Mouse (Mus musculus) hindbrain, embryonic 12.5 days (tissue): ENCODE measurements around the gene Abcf3. TPM values are rescaled to one million over a fixed set of nuclear protein-coding genes. Genes with fewer than 3 reads are reported as not detected.
A peak's percentile ranks its signal among the peaks of the same experiment; 100 is the strongest.

Source experiments
- ATAC-seq: fragments of 200-750 bp; cut with Nextera tagmentation; 2 replicates; pipeline ENCODE4 v1.8.0; 2017; ENCODE audit warnings: moderate TSS enrichment; ENCODE audit not compliant: low FRiP score
- H3K27ac ChIP-seq: fragments of 300-500 bp; sonication (generic); 2 replicates; pipeline ENCODE4 v1.5.1; 2016; ENCODE audit warnings: mild to moderate bottlenecking
- H3K27me3 ChIP-seq: fragments of 300-500 bp; sonication (generic); 2 replicates; pipeline ENCODE4 v1.6.1; 2016; ENCODE audit warnings: mild to moderate bottlenecking
- H3K36me3 ChIP-seq: fragments of 300-500 bp; sonication (generic); 2 replicates; pipeline ENCODE4 v1.6.1; 2016; ENCODE audit warnings: mild to moderate bottlenecking
- H3K4me1 ChIP-seq: fragments of 300-500 bp; sonication (generic); 2 replicates; pipeline ENCODE4 v1.6.1; 2016
- H3K4me2 ChIP-seq: fragments of 300-500 bp; sonication (generic); replicated peaks from 2 replicates; pipeline ENCODE4 v1.6.1; 2016; ENCODE audit warnings: mild to moderate bottlenecking
- H3K4me3 ChIP-seq: fragments of 300-500 bp; sonication (generic); 2 replicates; pipeline ENCODE4 v1.5.1; 2016; ENCODE audit warnings: mild to moderate bottlenecking
- H3K9ac ChIP-seq: fragments of 300-500 bp; sonication (generic); 2 replicates; pipeline ENCODE4 v1.6.1; 2016; ENCODE audit warnings: mild to moderate bottlenecking, moderate library complexity
- H3K9me3 ChIP-seq: fragments of 300-500 bp; sonication (generic); replicated peaks from 2 replicates; pipeline ENCODE4 v1.6.1; 2016; ENCODE audit warnings: mild to moderate bottlenecking
- WGBS: fragments of 180-500 bp; shearing (Covaris S2); methylation state at CpG from one replicate; pipeline ENCODE4 v1.1.7; 2016; 5-methylcytosine and 5-hydroxymethylcytosine counted together
- microRNA counts: library from miRNA; unstranded; fragments of <30 nt; microRNA quantifications from one replicate; lab custom pipeline; 2017
- microRNA-seq: library from miRNA; unstranded; fragments of <30 nt; microRNA quantifications from one replicate; pipeline ENCODE4, GENCODE M21; 2017
- polyA plus RNA-seq: library from polyadenylated mRNA; unstranded; fragments of >200 nt; fragmentation: Nextera tagmentation; extraction: Ambion mirVana; gene quantifications from 2 replicates; pipeline ENCODE4 v1.2.1, GENCODE M21; 2016

Abcf3 gene
- polyA plus RNA-seq, 1 experiment from 2014 or later, result 76.2 TPM

- Histone ChIP-seq H3K36me3 (no peaks in the 10 kb centered on the region), H3K9me3 (no peaks in the 10 kb centered on the region), H3K9ac (no peak overlapping the region), H3K27me3 (peaks cover 37% of the 10 kb centered on the region), H3K4me2 (no peak overlapping the region), H3K4me1 (no peaks in the 10 kb centered on the region), H3K27ac (no peak overlapping the region), H3K4me3 (no peak overlapping the region)
- WGBS, result 74% methylated on average over 7 of the region's 7 CpGs
- no peak for ATAC-seq
Observed at GRCm38 (mm10) chr16:20596687-20597441, 48.5 kb downstream of the Abcf3 start.

- H3K9ac ChIP-seq, result no peak overlapping the region
- no peak overlapping the region for H3K4me2 ChIP-seq
- 78% methylated on average over 5 of the region's 5 CpGs for WGBS
- no peak overlapping the region for H3K4me3 ChIP-seq
- H3K9me3 ChIP-seq, result no peaks in the 10 kb centered on the region
- no peaks in the 10 kb centered on the region for H3K4me1 ChIP-seq
- H3K27me3 ChIP-seq, result peaks cover 6% of the 10 kb centered on the region; the same call in 1 of the 2 replicates
- peaks cover 21% of the 10 kb centered on the region for H3K36me3 ChIP-seq
- no peak for ATAC-seq
- no peak overlapping the region for H3K27ac ChIP-seq
Observed at GRCm38 (mm10) chr16:20600511-20600910, 52.1 kb downstream of the Abcf3 start.

- ATAC-seq, result no peak
- H3K27me3 ChIP-seq, result no peaks in the 10 kb centered on the region
- H3K9me3 ChIP-seq, result no peaks in the 10 kb centered on the region
- no peak overlapping the region for H3K27ac ChIP-seq
- 81% methylated on average over 9 of the region's 9 CpGs for WGBS
- peaks cover 51% of the 10 kb centered on the region for H3K36me3 ChIP-seq
- H3K4me2 ChIP-seq, result no peak overlapping the region
- no peak overlapping the region for H3K9ac ChIP-seq
- peaks cover 10% of the 10 kb centered on the region for H3K4me1 ChIP-seq
- no peak overlapping the region for H3K4me3 ChIP-seq
Observed at GRCm38 (mm10) chr16:20604705-20605104, 56.3 kb downstream of the Abcf3 start.

- H3K4me1 ChIP-seq, result peaks cover 18% of the 10 kb centered on the region
- H3K4me2 ChIP-seq, result peak overlapping the region; percentile 81
- no peaks in the 10 kb centered on the region for H3K27me3 ChIP-seq
- ATAC-seq, result peak; percentile 73
- peak overlapping the region; percentile 90 for H3K27ac ChIP-seq
- WGBS, result under 1% methylated on average over 28 of the region's 28 CpGs
- H3K36me3 ChIP-seq, result peaks cover 28% of the 10 kb centered on the region
- H3K9me3 ChIP-seq, result no peaks in the 10 kb centered on the region
- H3K9ac ChIP-seq, result peak overlapping the region; percentile 90
- peak overlapping the region; percentile 79 for H3K4me3 ChIP-seq
Observed at GRCm38 (mm10) chr16:20610501-20611356, 62.4 kb downstream of the Abcf3 start.

MicroRNA genes within 50 kb of the gene (microRNA counts, 519-probe panel; counts per million panel counts)
- microRNA mmu-miR-1224 (lab: Ali Mortazavi, UCI), result 3,980 counts per million, percentile 81 among the panel's probes with 10 or more counts

Small RNAs within 50 kb of the gene (microRNA-seq; reads per million reads assigned to microRNA genes)
- gene Mir1224, result 14.4 reads per million, percentile 26 among the genes with 10 or more reads in this experiment

Other genes starting within 250 kb of the Abcf3 start
- gene Parl, start 246.2 kb upstream of the Abcf3 start, polyA plus RNA-seq, result 80.9 and 85.5 TPM in 2 replicates
- not detected in 2 replicates for gene Cyp2ab1, start 223.2 kb upstream of the Abcf3 start, polyA plus RNA-seq
- 139 and 143 TPM in 2 replicates for gene Abcc5, start 122.2 kb upstream of the Abcf3 start, polyA plus RNA-seq
- 118 and 127 TPM in 2 replicates for gene Eif2b5, start 49.8 kb upstream of the Abcf3 start, polyA plus RNA-seq
- gene Dvl3, start 31.6 kb upstream of the Abcf3 start, polyA plus RNA-seq, result 51.6 and 60.5 TPM in 2 replicates
- gene Ap2m1, start 13.1 kb upstream of the Abcf3 start, polyA plus RNA-seq, result 901 and 915 TPM in 2 replicates
- 8.8 and 11.0 TPM in 2 replicates for gene Vwa5b2, start 40.9 kb downstream of the Abcf3 start, polyA plus RNA-seq
- gene Eef1akmt4, start 63.0 kb downstream of the Abcf3 start, polyA plus RNA-seq, result 16.6 and 20.1 TPM in 2 replicates
- gene Gm49333, start 63.0 kb downstream of the Abcf3 start, polyA plus RNA-seq, result 0.20 TPM in 1 of 2 replicates, not detected in the other
- gene Alg3, start 63.2 kb downstream of the Abcf3 start, polyA plus RNA-seq, result 40.0 and 42.6 TPM in 2 replicates
- gene Camk2n2, start 72.7 kb downstream of the Abcf3 start, polyA plus RNA-seq, result 9.1 TPM in 2 replicates
- 7.7 and 10.2 TPM in 2 replicates for gene Ece2, start 81.3 kb downstream of the Abcf3 start, polyA plus RNA-seq
- gene Psmd2, start 103.1 kb downstream of the Abcf3 start, polyA plus RNA-seq, result 397 and 411 TPM in 2 replicates
- 197 and 200 TPM in 2 replicates for gene Eif4g1, start 119.7 kb downstream of the Abcf3 start, polyA plus RNA-seq
- gene Fam131a, start 144.7 kb downstream of the Abcf3 start, polyA plus RNA-seq, result 19.4 and 19.8 TPM in 2 replicates
- 68.6 and 80.7 TPM in 2 replicates for gene Polr2h, start 169.1 kb downstream of the Abcf3 start, polyA plus RNA-seq
- 40.0 and 40.5 TPM in 2 replicates for gene Clcn2, start 169.2 kb downstream of the Abcf3 start, polyA plus RNA-seq
- gene Chrd, start 184.6 kb downstream of the Abcf3 start, polyA plus RNA-seq, result 6.0 and 6.4 TPM in 2 replicates
- 0.96 and 0.98 TPM in 2 replicates for gene Thpo, start 185.9 kb downstream of the Abcf3 start, polyA plus RNA-seq